Mouse (Mus musculus): ENCODE results near the gene Sdhd. TPM values are rescaled to one million over a fixed set of nuclear protein-coding genes. Genes with fewer than 3 reads are reported as not detected.
"Not testable (repeated sequence)": the region's sequence is repeated elsewhere in the genome, so short reads cannot be mapped to it uniquely, and the experiment has no call there.

The Sdhd gene
- polyA plus RNA-seq (2015; fragmentation: Nextera tagmentation; extraction: Ambion mirVana): 738 and 800 TPM in 2 replicates

DNA sequence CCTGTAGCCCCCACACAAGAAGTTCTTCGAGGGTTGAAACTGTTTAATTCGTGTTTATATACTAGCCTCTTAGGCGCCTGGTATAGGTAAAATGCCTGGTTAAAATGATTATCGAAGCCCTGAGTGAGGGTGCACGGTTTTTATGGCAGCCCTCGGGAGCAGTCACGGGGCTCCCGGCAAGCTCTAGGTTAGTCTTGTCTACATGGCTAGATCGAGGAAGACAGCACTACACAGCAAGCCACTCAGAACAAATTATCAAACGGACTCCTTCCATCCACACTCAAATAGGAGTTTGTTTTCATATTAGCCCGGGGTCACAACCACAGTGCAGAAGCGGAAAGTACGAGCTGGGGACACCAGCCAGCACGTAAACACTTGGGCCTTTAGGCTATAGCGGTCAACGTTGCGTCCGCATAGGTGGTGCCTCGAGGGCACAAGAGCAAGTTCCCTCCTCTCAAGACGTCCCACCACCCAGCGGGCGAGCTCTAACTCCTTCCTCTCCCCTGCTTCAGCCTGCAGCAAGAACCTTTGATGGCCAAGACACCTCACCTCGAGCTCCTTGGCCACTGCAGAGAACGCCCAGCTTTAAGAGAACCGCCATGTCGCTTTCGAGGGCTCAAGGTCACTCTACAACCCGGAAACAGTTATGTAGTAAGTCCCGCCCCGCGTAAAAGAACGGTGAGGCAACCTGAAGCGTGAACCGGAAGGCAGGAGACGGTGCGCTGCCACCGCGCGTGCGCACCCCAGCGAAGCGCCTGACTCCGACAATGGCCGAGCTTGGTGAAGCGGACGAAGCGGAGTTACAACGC lies at the start of gene Sdhd, which contains the start of gene Timm8b:
TSS of gene Sdhd (minus strand) at position 624 of the 809 bp plus-strand sequence.
TSS of gene Timm8b (plus strand) at position 722 of the 809 bp plus-strand sequence.
- peak; percentile 96 for ATAC-seq
- peak within 1 kb of the TSS; percentile 96 for H3K27ac ChIP-seq (ENCODE audit: low read depth, low read length)
- peak within 1 kb of the TSS; percentile 71 for H3K4me3 ChIP-seq (ENCODE audit: low read depth, low read length)
- WGBS: under 1% methylated on average over 48 of the region's 48 CpGs
- TF ChIP-seq CTCF (IDR thresholded peaks at IDR 0.05; ENCODE audit: low read depth): no peak
- H3K4me2 ChIP-seq (replicated peaks; ENCODE audit: low read depth): peak within 1 kb of the TSS; percentile 84
- H3K4me1 ChIP-seq (replicated peaks; ENCODE audit: control insufficient read depth, insufficient read depth, low read length): 0 out of 2 replicates have a peak, but pooled peaks cover 8% of the 10 kb centered on the region
- peaks cover 44% of the 10 kb centered on the region for H3K36me3 ChIP-seq (ENCODE audit: control insufficient read depth, insufficient read depth)
- H3K27me3 ChIP-seq (replicated peaks; ENCODE audit: control insufficient read depth, insufficient read depth, low read length): no peaks in the 10 kb centered on the region
- no peaks in the 10 kb centered on the region for H3K9me3 ChIP-seq (ENCODE audit: control insufficient read depth)
- H3K9ac ChIP-seq (ENCODE audit: low read depth, low read length): peak within 1 kb of the TSS; percentile 75

DNA sequence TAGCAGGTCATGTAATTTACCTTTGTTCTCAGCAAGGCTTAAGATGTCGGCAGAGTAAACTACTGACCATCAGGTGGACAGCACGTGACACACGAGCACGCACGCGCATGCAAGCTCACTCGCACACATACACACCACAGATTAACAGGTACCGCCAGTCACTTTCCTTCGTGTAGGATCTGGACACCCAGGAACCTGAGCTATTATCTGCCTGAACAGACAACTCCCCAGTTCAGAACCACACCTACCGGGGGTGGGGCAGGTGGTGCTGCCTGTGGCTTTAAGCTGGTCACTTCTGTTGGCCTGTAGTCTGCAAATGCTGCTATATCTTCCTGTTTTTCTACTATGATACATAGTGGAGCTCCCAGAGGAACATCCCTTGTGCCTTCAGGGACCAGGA lies 46.9 kb upstream of the Sdhd start:
- peaks cover 83% of the 10 kb centered on the region for H3K36me3 ChIP-seq (ENCODE audit: control insufficient read depth, insufficient read depth)

DNA sequence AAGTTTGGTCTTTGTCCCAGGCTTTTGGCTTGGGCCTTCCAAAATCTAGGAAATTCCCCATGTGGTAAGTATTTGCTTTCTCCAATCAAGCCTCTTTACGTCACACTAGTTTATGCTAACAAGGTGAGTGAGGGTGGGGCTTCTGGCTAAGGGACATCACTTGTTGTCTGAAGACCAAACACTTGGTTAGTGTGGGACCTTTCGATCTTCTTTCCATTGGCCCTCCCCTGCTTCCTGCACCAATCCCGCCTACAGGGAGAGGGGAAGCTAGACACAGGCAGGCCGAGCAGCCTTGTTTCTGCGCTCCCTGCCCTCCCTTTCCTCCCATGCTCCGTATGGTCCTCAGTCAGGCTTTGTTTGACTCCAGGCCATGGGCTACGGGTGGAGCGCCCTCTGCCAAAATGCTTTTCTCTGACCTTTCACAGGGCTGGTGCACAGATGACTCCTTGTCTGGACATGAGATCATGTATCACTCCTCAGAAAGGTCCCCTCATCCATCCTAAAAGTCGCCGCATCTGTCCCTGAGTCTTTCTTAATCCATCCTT lies 43.3 kb upstream of the Sdhd start:
- no peak for ATAC-seq
- Histone ChIP-seq H3K9me3 (ENCODE audit: control insufficient read depth) (no peaks in the 10 kb centered on the region), H3K4me1 (replicated peaks; ENCODE audit: control insufficient read depth, insufficient read depth, low read length) (no peaks in the 10 kb centered on the region), H3K27ac (ENCODE audit: low read depth, low read length) (no peak overlapping the region), H3K4me3 (ENCODE audit: low read depth, low read length) (no peak overlapping the region), H3K9ac (ENCODE audit: low read depth, low read length) (no peak overlapping the region), H3K4me2 (replicated peaks; ENCODE audit: low read depth) (no peak overlapping the region), H3K36me3 (ENCODE audit: control insufficient read depth, insufficient read depth) (peaks cover 84% of the 10 kb centered on the region), H3K27me3 (replicated peaks; ENCODE audit: control insufficient read depth, insufficient read depth, low read length) (no peaks in the 10 kb centered on the region)
- no peak for TF ChIP-seq CTCF (IDR thresholded peaks at IDR 0.05; ENCODE audit: low read depth)
- 80% methylated on average over 10 of the region's 10 CpGs for whole genome bisulfite sequencing

More for the DNA sequence above, 46.9 kb upstream of the Sdhd start:
- no peak for ATAC-seq
- Histone ChIP-seq H3K27me3 (replicated peaks; ENCODE audit: control insufficient read depth, insufficient read depth, low read length) (no peaks in the 10 kb centered on the region), H3K9me3 (ENCODE audit: control insufficient read depth) (no peaks in the 10 kb centered on the region), H3K4me1 (replicated peaks; ENCODE audit: control insufficient read depth, insufficient read depth, low read length) (no peaks in the 10 kb centered on the region), H3K4me3 (ENCODE audit: low read depth, low read length) (no peak overlapping the region), H3K27ac (ENCODE audit: low read depth, low read length) (no peak overlapping the region), H3K9ac (ENCODE audit: low read depth, low read length) (no peak overlapping the region), H3K4me2 (replicated peaks; ENCODE audit: low read depth) (no peak overlapping the region)
- TF ChIP-seq CTCF (IDR thresholded peaks at IDR 0.05; ENCODE audit: low read depth): no peak
- 89% methylated on average over 10 of the region's 10 CpGs for WGBS

DNA sequence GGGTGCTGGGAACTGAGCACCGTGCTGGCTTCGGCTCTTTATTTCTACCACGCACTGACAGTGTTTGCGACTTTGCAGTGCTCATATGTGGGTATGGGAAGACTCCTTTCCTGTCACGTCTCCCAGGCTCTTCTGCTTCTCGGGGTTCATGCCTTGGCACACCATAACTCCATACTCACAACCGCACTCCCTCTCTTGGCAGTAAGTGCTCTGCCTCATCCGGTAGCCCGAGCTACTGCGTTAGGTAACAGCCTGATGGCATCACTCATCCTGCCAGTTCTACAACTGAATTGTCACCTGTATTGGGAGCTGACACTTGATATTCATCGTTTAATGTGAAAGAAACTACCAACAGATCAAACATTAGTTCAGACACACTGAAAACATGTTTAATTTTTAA lies 30.7 kb upstream of the Sdhd start:
- ATAC-seq: no peak
- Histone ChIP-seq H3K36me3 (ENCODE audit: control insufficient read depth, insufficient read depth) (peaks cover 17% of the 10 kb centered on the region), H3K4me1 (replicated peaks; ENCODE audit: control insufficient read depth, insufficient read depth, low read length) (no peaks in the 10 kb centered on the region; the same call in 1 of the 2 replicates), H3K27me3 (replicated peaks; ENCODE audit: control insufficient read depth, insufficient read depth, low read length) (no peaks in the 10 kb centered on the region), H3K4me2 (replicated peaks; ENCODE audit: low read depth) (no peak overlapping the region), H3K9ac (ENCODE audit: low read depth, low read length) (no peak overlapping the region), H3K9me3 (ENCODE audit: control insufficient read depth) (no peaks in the 10 kb centered on the region), H3K27ac (ENCODE audit: low read depth, low read length) (no peak overlapping the region), H3K4me3 (ENCODE audit: low read depth, low read length) (no peak overlapping the region)
- TF ChIP-seq CTCF (IDR thresholded peaks at IDR 0.05; ENCODE audit: low read depth): no peak
- 93% methylated on average over 11 of the region's 11 CpGs for WGBS

DNA sequence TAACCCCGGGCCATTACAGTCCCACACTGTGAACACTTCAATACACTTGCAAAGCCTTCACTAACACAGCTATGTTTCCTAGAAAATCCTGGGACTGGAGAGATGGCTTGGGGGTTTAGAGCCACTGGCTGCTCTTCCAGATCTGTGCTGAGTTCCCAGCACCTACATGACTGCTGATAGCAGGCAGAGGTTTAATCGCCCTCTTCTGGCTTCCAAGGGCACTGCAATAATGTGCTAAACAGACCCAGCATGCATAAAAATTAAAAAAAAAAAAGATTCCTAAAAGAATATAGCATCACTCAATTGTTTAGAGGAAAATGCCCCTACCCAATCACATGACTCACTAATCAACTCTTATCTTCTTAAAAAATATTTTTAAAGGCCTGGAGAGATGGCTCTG lies 29.4 kb upstream of the Sdhd start:
- Histone ChIP-seq H3K9ac (ENCODE audit: low read depth, low read length) (no peak overlapping the region), H3K36me3 (ENCODE audit: control insufficient read depth, insufficient read depth) (peaks cover 8% of the 10 kb centered on the region), H3K27me3 (replicated peaks; ENCODE audit: control insufficient read depth, insufficient read depth, low read length) (no peaks in the 10 kb centered on the region), H3K4me1 (replicated peaks; ENCODE audit: control insufficient read depth, insufficient read depth, low read length) (no peaks in the 10 kb centered on the region; the same call in 1 of the 2 replicates), H3K4me3 (ENCODE audit: low read depth, low read length) (no peak overlapping the region), H3K27ac (ENCODE audit: low read depth, low read length) (no peak overlapping the region), H3K9me3 (ENCODE audit: control insufficient read depth) (no peaks in the 10 kb centered on the region), H3K4me2 (replicated peaks; ENCODE audit: low read depth) (no peak overlapping the region)
- 58% methylated on average over 2 of the region's 2 CpGs for WGBS
- peak; percentile 55 for TF ChIP-seq CTCF (IDR thresholded peaks at IDR 0.05; ENCODE audit: low read depth)
- ATAC-seq: no peak; the same call in 1 of the 2 replicates

DNA sequence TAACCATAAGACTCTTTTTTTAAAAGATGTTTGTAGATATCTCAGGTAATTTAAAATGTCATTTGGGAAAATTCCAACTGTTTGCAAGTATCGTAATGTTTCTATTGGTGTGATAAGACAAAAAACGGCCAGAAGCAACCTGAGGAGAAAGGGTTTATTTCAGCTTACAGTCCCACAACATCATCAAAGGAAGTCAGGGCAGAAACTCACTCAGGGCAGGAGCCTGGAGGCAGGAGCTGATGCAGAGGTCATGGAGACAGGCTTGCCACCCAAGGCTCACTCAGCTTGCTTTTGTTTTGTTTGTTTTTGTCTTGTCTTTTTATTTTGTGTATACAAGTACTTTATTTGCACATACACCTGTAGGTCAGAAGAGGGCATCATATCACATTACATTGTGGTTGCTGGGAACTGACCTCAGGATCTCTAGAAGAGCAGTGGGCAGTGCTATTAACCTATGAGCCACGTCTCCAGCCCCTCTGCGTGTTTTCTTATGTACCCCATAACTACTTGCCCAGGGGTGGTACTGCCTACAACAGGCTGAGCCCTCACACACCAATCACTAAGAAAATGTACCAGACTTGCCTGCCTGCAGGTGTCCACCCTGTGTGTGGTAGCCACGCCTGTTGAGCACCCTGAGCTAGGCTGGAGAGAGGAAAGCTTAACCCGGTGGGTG lies 28.5 kb upstream of the Sdhd start:
- 80% methylated on average over 6 of the region's 6 CpGs for WGBS

DNA sequence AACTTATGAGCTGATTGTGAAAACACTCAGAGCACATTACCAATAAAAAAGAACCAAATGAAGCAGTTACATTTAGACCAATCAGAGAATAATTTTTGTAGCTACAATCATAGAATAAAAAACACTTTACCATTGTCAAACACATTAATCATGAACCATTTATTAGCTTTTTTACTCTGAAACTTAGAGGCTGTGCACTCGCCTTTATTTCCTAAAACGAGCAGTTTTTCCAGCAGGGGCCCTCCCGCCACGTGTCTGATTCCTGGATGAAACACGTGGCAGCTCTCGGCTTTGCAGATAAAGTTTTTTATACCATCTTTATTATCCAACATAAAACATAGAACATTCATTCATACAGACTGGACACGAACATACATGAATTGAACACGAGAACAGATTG lies 27.3 kb upstream of the Sdhd start:
- not testable (repeated sequence) for H3K4me1 ChIP-seq (replicated peaks; ENCODE audit: control insufficient read depth, insufficient read depth, low read length); H3K9me3 ChIP-seq (ENCODE audit: control insufficient read depth); H3K9ac ChIP-seq (ENCODE audit: low read depth, low read length); H3K4me3 ChIP-seq (ENCODE audit: low read depth, low read length); H3K36me3 ChIP-seq (ENCODE audit: control insufficient read depth, insufficient read depth); H3K27ac ChIP-seq (ENCODE audit: low read depth, low read length); H3K4me2 ChIP-seq (replicated peaks; ENCODE audit: low read depth); ATAC-seq; H3K27me3 ChIP-seq (replicated peaks; ENCODE audit: control insufficient read depth, insufficient read depth, low read length)
- WGBS: 86% methylated on average over 6 of the region's 8 CpGs

More for the DNA sequence above, 28.5 kb upstream of the Sdhd start:
- Histone ChIP-seq H3K4me3 (ENCODE audit: low read depth, low read length) (no peak overlapping the region), H3K4me2 (replicated peaks; ENCODE audit: low read depth) (no peak overlapping the region), H3K27me3 (replicated peaks; ENCODE audit: control insufficient read depth, insufficient read depth, low read length) (no peaks in the 10 kb centered on the region), H3K27ac (ENCODE audit: low read depth, low read length) (no peak overlapping the region), H3K36me3 (ENCODE audit: control insufficient read depth, insufficient read depth) (peaks cover 8% of the 10 kb centered on the region; the same call in 1 of the 2 replicates), H3K4me1 (replicated peaks; ENCODE audit: control insufficient read depth, insufficient read depth, low read length) (no peaks in the 10 kb centered on the region; the same call in 1 of the 2 replicates), H3K9ac (ENCODE audit: low read depth, low read length) (no peak overlapping the region), H3K9me3 (ENCODE audit: control insufficient read depth) (no peaks in the 10 kb centered on the region)
- 0 out of 2 replicates have a peak, but pooled peaks have one; percentile 25 for ATAC-seq
- TF ChIP-seq CTCF (IDR thresholded peaks at IDR 0.05; ENCODE audit: low read depth): peak; percentile 27; the same call in 1 of the 2 replicates
